Mouse (Mus musculus) midbrain, embryonic 11.5 days (tissue): ENCODE measurements around the gene Apod. TPM values are rescaled to one million over a fixed set of nuclear protein-coding genes. Genes with fewer than 3 reads are reported as not detected.

Source experiments
- ATAC-seq: fragments of 200-750 bp; cut with Nextera tagmentation; 2 replicates; pipeline ENCODE4 v1.8.0; 2017; ENCODE audit warnings: moderate TSS enrichment, moderate library complexity; ENCODE audit not compliant: low FRiP score
- DNase-seq: peaks from one replicate; pipeline ENCODE4 v3.0.0; 2015; ENCODE audit warnings: low spot score; ENCODE audit errors: missing footprints
- H3K27ac ChIP-seq: fragments of 300-500 bp; sonication (generic); 2 replicates; pipeline ENCODE4 v1.5.1; 2014; ENCODE audit warnings: low read depth, low read length
- H3K27me3 ChIP-seq: fragments of 300-500 bp; sonication (generic); 2 replicates; pipeline ENCODE4 v1.6.1; 2014; ENCODE audit warnings: mild to moderate bottlenecking, low read length, moderate library complexity, mixed read lengths; ENCODE audit not compliant: control insufficient read depth, insufficient read depth
- H3K36me3 ChIP-seq: fragments of 300-500 bp; sonication (generic); 2 replicates; pipeline ENCODE4 v1.6.1; 2014; ENCODE audit warnings: mild to moderate bottlenecking, low read length, moderate library complexity, mixed read lengths; ENCODE audit not compliant: control insufficient read depth, insufficient read depth
- H3K4me1 ChIP-seq: fragments of 300-500 bp; sonication (generic); 2 replicates; pipeline ENCODE4 v1.6.1; 2014; ENCODE audit warnings: low read length; ENCODE audit not compliant: control insufficient read depth, insufficient read depth
- H3K4me2 ChIP-seq: fragments of 300-500 bp; sonication (generic); 2 replicates; pipeline ENCODE4 v1.6.1; 2014; ENCODE audit warnings: mild to moderate bottlenecking, moderate library complexity
- H3K4me3 ChIP-seq: fragments of 300-500 bp; sonication (generic); 2 replicates; pipeline ENCODE4 v1.5.1; 2014; ENCODE audit warnings: low read depth, low read length
- H3K9ac ChIP-seq: fragments of 300-500 bp; sonication (generic); 2 replicates; pipeline ENCODE4 v1.6.1; 2014; ENCODE audit warnings: low read length
- H3K9me3 ChIP-seq: fragments of 300-500 bp; sonication (generic); 2 replicates; pipeline ENCODE4 v1.6.1; 2016; ENCODE audit warnings: low read length; ENCODE audit not compliant: control insufficient read depth
- WGBS: fragments of 180-500 bp; shearing (Covaris S2); extraction: QIAGEN DNeasy Blood & Tissue Kit; methylation state at CpG from one replicate; pipeline ENCODE4 v1.1.7; 2014; 5-methylcytosine and 5-hydroxymethylcytosine counted together
- polyA plus RNA-seq: library from polyadenylated mRNA; unstranded; fragments of >200 nt; fragmentation: Nextera tagmentation; extraction: Ambion mirVana; gene quantifications from 2 replicates; pipeline ENCODE4 v1.2.1, GENCODE M21; 2014

Gene Apod
- polyA plus RNA-seq, 1 experiment from 2014 or later: 49.9 TPM

GRCm38 (mm10) chr16:31281981-31282380 lies 32.6 kb downstream of the Apod start:
- 82% methylated on average over 2 of the region's 2 CpGs for WGBS
- Histone ChIP-seq H3K27me3 (no peaks in the 10 kb centered on the region), H3K36me3 (no peaks in the 10 kb centered on the region), H3K4me2 (no peak overlapping the region), H3K9ac (no peak overlapping the region), H3K27ac (no peak overlapping the region), H3K4me1 (no peaks in the 10 kb centered on the region), H3K9me3 (no peaks in the 10 kb centered on the region), H3K4me3 (no peak overlapping the region)
- ATAC-seq (no peak), DNase-seq (no peak)

- no peak for ATAC-seq
- Histone ChIP-seq H3K27ac (no peak overlapping the region), H3K9me3 (no peaks in the 10 kb centered on the region), H3K27me3 (no peaks in the 10 kb centered on the region), H3K36me3 (no peaks in the 10 kb centered on the region), H3K4me1 (no peaks in the 10 kb centered on the region), H3K9ac (no peak overlapping the region), H3K4me3 (no peak overlapping the region), H3K4me2 (no peak overlapping the region)
- DNase-seq: no peak
- WGBS: 92% methylated on average over 4 of the region's 4 CpGs
These were observed 34.4 kb downstream of the Apod start for GRCm38 (mm10) chr16:31280176-31280575.

- Histone ChIP-seq H3K36me3 (no peaks in the 10 kb centered on the region), H3K27ac (no peak overlapping the region), H3K4me3 (no peak overlapping the region), H3K4me1 (peaks cover 5% of the 10 kb centered on the region), H3K9ac (no peak overlapping the region), H3K9me3 (no peaks in the 10 kb centered on the region), H3K27me3 (no peaks in the 10 kb centered on the region), H3K4me2 (no peak overlapping the region)
- WGBS: 85% methylated on average over 6 of the region's 6 CpGs
- DNase-seq (no peak), ATAC-seq (no peak)
These were observed 36.0 kb downstream of the Apod start for GRCm38 (mm10) chr16:31278581-31278980.

GRCm38 (mm10) chr16:31278081-31278480 lies 36.5 kb downstream of the Apod start:
- no peaks in the 10 kb centered on the region for H3K27me3 ChIP-seq
- DNase-seq: no peak
- H3K4me3 ChIP-seq: no peak overlapping the region
- peaks cover 10% of the 10 kb centered on the region for H3K4me1 ChIP-seq
- no peak for ATAC-seq
- 73% methylated on average over 2 of the region's 2 CpGs for WGBS
- no peaks in the 10 kb centered on the region for H3K9me3 ChIP-seq
- no peak overlapping the region for H3K9ac ChIP-seq
- H3K4me2 ChIP-seq: no peak overlapping the region
- H3K36me3 ChIP-seq: no peaks in the 10 kb centered on the region
- H3K27ac ChIP-seq: no peak overlapping the region

- no peak for DNase-seq
- Histone ChIP-seq H3K4me1 (peaks cover 19% of the 10 kb centered on the region), H3K27me3 (no peaks in the 10 kb centered on the region), H3K4me3 (no peak overlapping the region), H3K9me3 (no peaks in the 10 kb centered on the region), H3K36me3 (no peaks in the 10 kb centered on the region), H3K4me2 (no peak overlapping the region), H3K9ac (no peak overlapping the region), H3K27ac (no peak overlapping the region)
- no peak for ATAC-seq
- 88% methylated on average over 7 of the region's 7 CpGs for WGBS
These were observed 37.6 kb downstream of the Apod start for GRCm38 (mm10) chr16:31276962-31277361.

- Histone ChIP-seq H3K9ac (no peak overlapping the region), H3K4me1 (peaks cover 19% of the 10 kb centered on the region), H3K27ac (no peak overlapping the region), H3K4me3 (no peak overlapping the region), H3K9me3 (no peaks in the 10 kb centered on the region), H3K4me2 (no peak overlapping the region), H3K27me3 (no peaks in the 10 kb centered on the region), H3K36me3 (no peaks in the 10 kb centered on the region)
- DNase-seq (no peak), ATAC-seq (no peak)
- WGBS: 70% methylated on average over 7 of the region's 7 CpGs
These were observed 38.1 kb downstream of the Apod start for GRCm38 (mm10) chr16:31276539-31276938.

- H3K27ac ChIP-seq: peak within 1 kb of the TSS; percentile 72
- no peaks in the 10 kb centered on the region for H3K36me3 ChIP-seq
- peak; percentile 98 for ATAC-seq
- H3K9ac ChIP-seq: peak within 1 kb of the TSS; percentile 94
- DNase-seq: peak; percentile 99
- no peaks in the 10 kb centered on the region for H3K9me3 ChIP-seq
- peak within 1 kb of the TSS; percentile 82 for H3K4me2 ChIP-seq
- H3K27me3 ChIP-seq: no peaks in the 10 kb centered on the region
- H3K4me1 ChIP-seq: peaks cover 19% of the 10 kb centered on the region
- under 1% methylated on average over 68 of the region's 83 CpGs for WGBS
- peak within 1 kb of the TSS; percentile 84 for H3K4me3 ChIP-seq
These were observed 39.7 kb downstream of the Apod start, which contains the start of gene Ppp1r2 for GRCm38 (mm10) chr16:31274674-31275460. Gene Ppp1r2 (minus strand): TSS chr16:31275277.

GRCm38 (mm10) chr16:31274084-31274483 lies 40.5 kb downstream of the Apod start:
- no peak for DNase-seq
- 10% methylated on average over 6 of the region's 6 CpGs for WGBS
- Histone ChIP-seq H3K36me3 (no peaks in the 10 kb centered on the region), H3K4me3 (peak overlapping the region; percentile 84), H3K4me2 (peak overlapping the region; percentile 82), H3K27ac (no peak overlapping the region), H3K9me3 (no peaks in the 10 kb centered on the region), H3K4me1 (peaks cover 19% of the 10 kb centered on the region), H3K9ac (peak overlapping the region; percentile 94), H3K27me3 (no peaks in the 10 kb centered on the region)
- no peak for ATAC-seq

- DNase-seq (no peak), ATAC-seq (no peak)
- Histone ChIP-seq H3K4me1 (no peaks in the 10 kb centered on the region; the same call in 1 of the 2 replicates), H3K9ac (no peak overlapping the region), H3K4me2 (no peak overlapping the region), H3K36me3 (no peaks in the 10 kb centered on the region), H3K9me3 (no peaks in the 10 kb centered on the region), H3K27ac (no peak overlapping the region), H3K4me3 (no peak overlapping the region), H3K27me3 (no peaks in the 10 kb centered on the region)
- 86% methylated on average over 2 of the region's 2 CpGs for WGBS
These were observed 47.9 kb downstream of the Apod start for GRCm38 (mm10) chr16:31266692-31267091.
